Mouse (Mus musculus) stomach, embryonic 15.5 days (tissue): ENCODE results near the gene Kcnh7. TPM values are rescaled to one million over a fixed set of nuclear protein-coding genes. Genes with fewer than 3 reads are reported as not detected.
A peak's percentile ranks its signal among the peaks of the same experiment; 100 is the strongest.

Experiments used
- ATAC-seq: fragments of 200-750 bp; cut with Nextera tagmentation; 2 replicates; pipeline ENCODE4 v1.8.0; 2017; ENCODE audit warnings: low read depth, moderate number of reproducible peaks, moderate TSS enrichment; ENCODE audit not compliant: insufficient read depth, low FRiP score
- H3K27ac ChIP-seq: fragments of 300-500 bp; sonication (generic); 2 replicates; pipeline ENCODE4 v1.5.1; 2015; ENCODE audit warnings: mild to moderate bottlenecking, inconsistent platforms
- H3K27me3 ChIP-seq: fragments of 300-500 bp; sonication (generic); replicated peaks from 2 replicates; pipeline ENCODE4 v1.6.1; 2015; ENCODE audit warnings: inconsistent platforms
- H3K36me3 ChIP-seq: fragments of 300-500 bp; sonication (generic); 2 replicates; pipeline ENCODE4 v1.6.1; 2015; ENCODE audit warnings: inconsistent platforms
- H3K4me1 ChIP-seq: fragments of 300-500 bp; sonication (generic); 2 replicates; pipeline ENCODE4 v1.6.1; 2015; ENCODE audit warnings: inconsistent platforms
- H3K4me2 ChIP-seq: fragments of 300-500 bp; sonication (generic); 2 replicates; pipeline ENCODE4 v1.6.1; 2015; ENCODE audit warnings: mild to moderate bottlenecking, inconsistent platforms
- H3K4me3 ChIP-seq: fragments of 300-500 bp; sonication (generic); replicated peaks from 2 replicates; pipeline ENCODE4 v1.5.1; 2015; ENCODE audit warnings: inconsistent platforms
- H3K9ac ChIP-seq: fragments of 300-500 bp; sonication (generic); 2 replicates; pipeline ENCODE4 v1.6.1; 2015; ENCODE audit warnings: inconsistent platforms
- H3K9me3 ChIP-seq: fragments of 300-500 bp; sonication (generic); 2 replicates; pipeline ENCODE4 v1.6.1; 2016; ENCODE audit warnings: inconsistent platforms
- WGBS: fragments of 180-500 bp; shearing (Covaris S2); methylation state at CpG from one replicate; pipeline ENCODE4 v1.1.7; 2015; 5-methylcytosine and 5-hydroxymethylcytosine counted together
- polyA plus RNA-seq: library from polyadenylated mRNA; unstranded; fragments of >200 nt; fragmentation: Nextera tagmentation; extraction: Ambion mirVana; gene quantifications from 2 replicates; pipeline ENCODE4 v1.2.1, GENCODE M21; 2015

The Kcnh7 gene
- polyA plus RNA-seq, 1 experiment from 2014 or later: 0.48 TPM

DNA sequence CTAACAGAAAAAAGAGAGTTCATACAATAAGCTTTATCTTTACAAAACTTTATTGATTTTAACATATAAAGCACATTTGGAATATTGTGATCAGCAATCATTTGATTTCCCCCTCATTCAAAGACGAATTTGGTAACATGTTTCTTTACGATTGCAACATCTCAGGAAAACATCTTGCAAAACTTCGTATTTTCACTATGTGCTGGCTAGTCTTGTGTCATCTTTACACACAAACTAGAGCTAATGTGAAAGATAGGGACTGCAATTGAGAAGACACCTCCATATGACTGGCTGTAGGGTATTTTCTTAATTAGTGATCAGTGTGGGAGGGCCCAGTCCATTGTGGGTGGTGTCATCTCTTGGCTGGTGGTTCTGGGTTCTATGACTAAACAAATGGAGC, 477.8 kb downstream of the Kcnh7 start:
- Histone ChIP-seq H3K4me2 (no peak overlapping the region), H3K4me1 (no peaks in the 10 kb centered on the region), H3K9ac (no peak overlapping the region), H3K27ac (no peak overlapping the region), H3K4me3 (no peak overlapping the region), H3K9me3 (no peaks in the 10 kb centered on the region), H3K36me3 (no peaks in the 10 kb centered on the region), H3K27me3 (no peaks in the 10 kb centered on the region)
- no peak for ATAC-seq
- WGBS: 79% methylated on average over 3 of the region's 3 CpGs

DNA sequence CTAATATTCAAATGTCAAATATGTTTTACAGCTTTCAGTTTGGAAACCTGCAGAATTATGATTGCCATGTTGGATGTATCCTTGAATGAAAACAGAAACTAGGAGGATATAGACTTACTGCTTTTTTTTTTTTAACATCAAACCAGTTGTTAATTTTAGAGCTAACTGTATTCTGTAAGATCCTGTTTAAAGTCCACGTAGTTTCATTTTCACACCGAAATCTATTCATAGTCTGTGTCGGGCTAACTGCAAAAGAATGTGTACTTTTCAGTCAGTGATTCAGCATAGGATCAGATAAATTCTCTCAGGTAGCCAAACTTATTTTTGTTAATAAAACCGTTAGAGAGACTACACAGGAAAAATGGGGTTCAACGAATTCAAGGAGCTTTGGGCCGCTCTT, 498.2 kb downstream of the Kcnh7 start:
- Histone ChIP-seq H3K27ac (no peak overlapping the region), H3K9me3 (no peaks in the 10 kb centered on the region), H3K27me3 (no peaks in the 10 kb centered on the region), H3K4me1 (no peaks in the 10 kb centered on the region), H3K4me3 (no peak overlapping the region), H3K36me3 (no peaks in the 10 kb centered on the region), H3K4me2 (no peak overlapping the region), H3K9ac (no peak overlapping the region)
- WGBS: 79% methylated on average over 6 of the region's 6 CpGs
- ATAC-seq: no peak

DNA sequence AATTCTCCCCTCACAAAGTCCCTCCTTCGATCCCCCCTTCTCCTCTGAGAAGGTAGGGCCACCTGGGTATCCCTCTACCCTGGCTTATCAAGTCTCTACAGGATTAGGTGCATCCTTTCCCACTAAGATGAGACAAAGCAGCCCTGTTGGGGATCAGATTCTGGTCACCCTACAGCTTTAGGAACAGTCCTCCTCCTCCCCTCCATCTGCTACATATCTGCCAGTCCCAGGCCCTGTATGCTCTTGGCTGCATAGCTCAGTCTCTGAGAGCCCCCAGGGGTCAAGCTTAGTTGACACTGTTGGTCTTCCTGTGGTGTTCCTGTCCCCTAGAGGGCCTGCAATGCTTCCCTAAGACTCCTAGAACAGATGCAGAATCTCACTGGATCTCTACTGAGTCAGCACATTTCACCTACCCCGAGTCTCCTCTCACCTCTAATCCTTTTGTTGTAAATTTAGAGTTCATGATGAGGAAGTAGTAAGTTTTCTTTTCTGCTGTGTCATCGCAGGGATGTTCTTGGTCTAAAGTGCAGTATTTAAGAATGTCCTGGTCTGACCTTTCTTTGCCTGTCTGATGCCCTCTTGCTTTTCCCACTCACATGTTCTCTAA, 499.0 kb downstream of the Kcnh7 start:
- H3K9me3 ChIP-seq: no peaks in the 10 kb centered on the region
- H3K36me3 ChIP-seq: no peaks in the 10 kb centered on the region
- H3K9ac ChIP-seq: no peak overlapping the region
- H3K4me2 ChIP-seq: no peak overlapping the region
- H3K27ac ChIP-seq: no peak overlapping the region
- WGBS: 50% methylated on average over 3 of the region's 3 CpGs
- H3K4me1 ChIP-seq: no peaks in the 10 kb centered on the region
- H3K4me3 ChIP-seq: no peak overlapping the region
- ATAC-seq: no peak
- no peaks in the 10 kb centered on the region for H3K27me3 ChIP-seq

- no peak overlapping the region for H3K9ac ChIP-seq
- H3K9me3 ChIP-seq: no peaks in the 10 kb centered on the region
- no peaks in the 10 kb centered on the region for H3K4me1 ChIP-seq
- 79% methylated on average over 8 of the region's 8 CpGs for WGBS
- no peaks in the 10 kb centered on the region for H3K27me3 ChIP-seq
- no peak for ATAC-seq
- H3K36me3 ChIP-seq: no peaks in the 10 kb centered on the region
- H3K4me2 ChIP-seq: no peak overlapping the region
- H3K4me3 ChIP-seq: no peak overlapping the region
- no peak overlapping the region for H3K27ac ChIP-seq
Observed at GRCm38 (mm10) chr2:62681667-62682066, 502.4 kb downstream of the Kcnh7 start.

DNA sequence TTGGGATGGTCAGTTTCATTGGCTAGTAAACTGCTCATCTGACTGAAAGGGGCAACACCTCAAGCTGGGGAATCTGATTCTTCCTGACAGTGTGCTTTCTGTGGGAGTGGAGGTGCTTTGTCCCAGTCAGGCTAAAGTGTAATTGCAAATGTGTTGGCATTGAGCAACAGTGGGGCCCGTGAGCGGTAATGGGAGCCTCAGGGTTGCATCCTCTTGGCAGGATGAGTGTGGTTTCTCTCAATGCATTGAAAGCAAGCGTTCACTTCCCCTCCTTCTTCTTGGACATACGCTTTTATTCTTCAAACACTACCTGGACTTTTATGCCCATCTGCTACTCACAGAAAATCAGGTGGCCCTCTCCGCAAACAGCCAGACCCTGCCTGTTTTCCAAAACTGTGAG, 511.3 kb downstream of the Kcnh7 start:
- Histone ChIP-seq H3K4me3 (no peak overlapping the region), H3K27ac (no peak overlapping the region), H3K36me3 (no peaks in the 10 kb centered on the region), H3K9ac (no peak overlapping the region), H3K4me1 (no peaks in the 10 kb centered on the region), H3K9me3 (no peaks in the 10 kb centered on the region), H3K27me3 (no peaks in the 10 kb centered on the region), H3K4me2 (no peak overlapping the region)
- WGBS: 87% methylated on average over 5 of the region's 5 CpGs
- ATAC-seq: no peak

DNA sequence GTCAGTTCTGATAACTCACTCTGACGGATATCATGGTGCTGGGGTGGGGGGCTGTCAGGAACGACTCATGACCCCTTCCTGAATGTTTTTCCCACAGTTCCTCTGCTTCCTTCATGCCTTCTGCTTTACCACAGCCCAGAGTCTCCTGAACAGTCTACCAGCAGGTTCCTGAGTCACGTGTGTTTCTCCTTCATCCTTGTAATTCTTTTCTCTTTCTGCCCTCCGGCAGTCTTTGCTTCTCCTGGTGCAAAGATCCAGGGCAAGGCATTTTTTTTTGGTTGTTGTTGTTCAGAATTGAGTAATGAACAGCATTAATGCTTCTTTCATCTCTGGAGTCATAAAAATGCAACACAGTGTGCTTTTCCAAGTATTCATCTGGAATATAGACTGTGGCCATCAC, 513.3 kb downstream of the Kcnh7 start:
- Histone ChIP-seq H3K27ac (no peak overlapping the region), H3K36me3 (no peaks in the 10 kb centered on the region), H3K4me3 (no peak overlapping the region), H3K4me1 (no peaks in the 10 kb centered on the region), H3K9me3 (no peaks in the 10 kb centered on the region), H3K9ac (no peak overlapping the region), H3K27me3 (no peaks in the 10 kb centered on the region), H3K4me2 (no peak overlapping the region)
- WGBS: 74% methylated on average over 4 of the region's 4 CpGs
- no peak for ATAC-seq

GRCm38 (mm10) chr2:62670301-62670700, 513.8 kb downstream of the Kcnh7 start:
- Histone ChIP-seq H3K27ac (no peak overlapping the region), H3K4me1 (no peaks in the 10 kb centered on the region), H3K4me2 (no peak overlapping the region), H3K9ac (no peak overlapping the region), H3K27me3 (no peaks in the 10 kb centered on the region), H3K9me3 (no peaks in the 10 kb centered on the region), H3K4me3 (no peak overlapping the region), H3K36me3 (no peaks in the 10 kb centered on the region)
- WGBS: 76% methylated on average over 5 of the region's 5 CpGs
- no peak for ATAC-seq

GRCm38 (mm10) chr2:62669848-62670247, 514.2 kb downstream of the Kcnh7 start:
- ATAC-seq: no peak
- Histone ChIP-seq H3K4me2 (no peak overlapping the region), H3K4me3 (no peak overlapping the region), H3K9ac (no peak overlapping the region), H3K9me3 (no peaks in the 10 kb centered on the region), H3K4me1 (no peaks in the 10 kb centered on the region; the same call in 1 of the 2 replicates), H3K36me3 (no peaks in the 10 kb centered on the region), H3K27ac (no peak overlapping the region), H3K27me3 (no peaks in the 10 kb centered on the region)
- 61% methylated on average over 3 of the region's 3 CpGs for WGBS

DNA sequence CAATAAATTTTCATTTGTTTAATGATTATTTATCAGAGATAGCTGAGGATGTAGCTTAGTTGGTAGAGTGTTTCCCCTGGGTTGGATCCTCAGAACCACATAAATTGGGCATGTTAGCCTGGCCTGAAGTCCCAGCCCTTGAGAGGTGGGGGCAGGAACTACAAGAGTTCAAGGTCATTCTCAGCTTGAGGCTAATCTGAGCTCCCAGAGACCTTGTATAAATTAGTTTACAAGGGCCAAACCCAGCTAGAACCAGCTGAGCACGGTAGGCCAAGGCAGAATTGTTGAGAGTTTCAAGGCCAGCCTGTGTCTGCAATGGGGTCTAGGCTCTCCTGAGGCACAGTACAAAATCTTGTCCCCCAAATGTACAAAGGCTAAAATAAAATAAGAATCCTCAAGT, 518.6 kb downstream of the Kcnh7 start:
- Histone ChIP-seq H3K4me2 (no peak overlapping the region), H3K4me1 (no peaks in the 10 kb centered on the region; the same call in 1 of the 2 replicates)

DNA sequence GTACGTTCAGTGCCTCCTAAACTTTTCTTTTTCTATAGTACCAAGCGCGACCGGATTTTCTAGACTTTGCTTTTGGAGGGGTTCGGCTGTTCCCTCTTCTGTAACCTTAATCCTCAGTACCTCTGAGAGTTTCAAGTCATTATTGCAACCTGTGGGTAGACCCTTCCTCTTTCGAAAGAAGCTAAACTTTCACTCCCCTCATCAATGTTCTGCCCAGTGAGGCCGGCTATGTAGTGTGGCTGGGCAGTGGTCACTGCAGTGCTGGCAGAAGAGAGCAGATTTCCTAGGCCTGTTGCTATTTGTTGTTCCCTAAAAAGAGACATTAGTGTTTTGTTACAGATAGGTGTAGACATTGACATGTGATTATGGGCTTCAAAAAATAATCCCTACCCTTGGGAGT, 519.2 kb downstream of the Kcnh7 start:
- Histone ChIP-seq H3K4me2 (peak overlapping the region; percentile 93; the same call in 1 of the 2 replicates), H3K36me3 (no peaks in the 10 kb centered on the region), H3K4me1 (no peaks in the 10 kb centered on the region; the same call in 1 of the 2 replicates), H3K4me3 (peak overlapping the region; percentile 67; the same call in 1 of the 2 replicates), H3K9me3 (no peaks in the 10 kb centered on the region), H3K27me3 (no peaks in the 10 kb centered on the region), H3K27ac (no peak overlapping the region), H3K9ac (no peak overlapping the region)
- WGBS: 59% methylated on average over 7 of the region's 7 CpGs
- no peak for ATAC-seq

More for the DNA sequence above, 518.6 kb downstream of the Kcnh7 start:
- WGBS: 38% methylated on average over 1 of the region's 1 CpGs
- ATAC-seq: no peak
- H3K27me3 ChIP-seq: no peaks in the 10 kb centered on the region
- no peaks in the 10 kb centered on the region for H3K9me3 ChIP-seq
- no peak overlapping the region for H3K9ac ChIP-seq
- no peak overlapping the region for H3K27ac ChIP-seq
- no peaks in the 10 kb centered on the region for H3K36me3 ChIP-seq
- H3K4me3 ChIP-seq: no peak overlapping the region

GRCm38 (mm10) chr2:62664135-62664670, 519.9 kb downstream of the Kcnh7 start, which contains the start of gene Gca:
Gene Gca (plus strand): TSS chr2:62664285.
- Histone ChIP-seq H3K9me3 (no peaks in the 10 kb centered on the region), H3K4me3 (peak within 1 kb of the TSS; percentile 67), H3K36me3 (no peaks in the 10 kb centered on the region), H3K9ac (peak within 1 kb of the TSS; percentile 34; the same call in 1 of the 2 replicates), H3K4me2 (peak within 1 kb of the TSS; percentile 93), H3K27me3 (no peaks in the 10 kb centered on the region), H3K4me1 (no peaks in the 10 kb centered on the region; the same call in 1 of the 2 replicates), H3K27ac (peak within 1 kb of the TSS; percentile 51; the same call in 1 of the 2 replicates)
- under 1% methylated on average over 43 of the region's 43 CpGs for WGBS
- peak; percentile 99 for ATAC-seq

DNA sequence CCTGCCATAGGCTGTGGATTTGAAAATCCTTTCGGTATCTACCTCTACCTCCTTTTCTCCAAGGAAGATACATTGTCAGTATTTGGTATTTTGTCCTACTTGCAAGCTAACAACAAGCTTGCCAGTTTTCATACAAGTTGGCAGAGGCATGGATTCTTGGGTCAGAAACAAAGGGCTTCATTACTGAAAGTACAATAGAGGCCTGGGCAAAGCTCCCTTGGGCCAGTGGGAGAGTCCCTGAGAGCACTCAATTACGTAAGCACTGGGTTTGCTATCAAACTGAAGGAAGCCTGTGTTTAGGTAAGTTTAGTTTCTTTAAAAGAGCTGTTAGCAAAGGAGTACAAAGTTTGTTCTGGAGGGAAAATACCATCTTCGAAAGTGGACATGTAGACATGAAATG, 521.5 kb downstream of the Kcnh7 start:
- ATAC-seq: no peak
- Histone ChIP-seq H3K36me3 (no peaks in the 10 kb centered on the region), H3K27ac (no peak overlapping the region), H3K9me3 (no peaks in the 10 kb centered on the region), H3K4me3 (no peak overlapping the region), H3K27me3 (no peaks in the 10 kb centered on the region), H3K9ac (no peak overlapping the region), H3K4me2 (no peak overlapping the region), H3K4me1 (no peaks in the 10 kb centered on the region; the same call in 1 of the 2 replicates)
- WGBS: 89% methylated on average over 3 of the region's 3 CpGs
